27 mouse cellular contexts compared by ENCODE assay signal in the genomic region with DNA sequence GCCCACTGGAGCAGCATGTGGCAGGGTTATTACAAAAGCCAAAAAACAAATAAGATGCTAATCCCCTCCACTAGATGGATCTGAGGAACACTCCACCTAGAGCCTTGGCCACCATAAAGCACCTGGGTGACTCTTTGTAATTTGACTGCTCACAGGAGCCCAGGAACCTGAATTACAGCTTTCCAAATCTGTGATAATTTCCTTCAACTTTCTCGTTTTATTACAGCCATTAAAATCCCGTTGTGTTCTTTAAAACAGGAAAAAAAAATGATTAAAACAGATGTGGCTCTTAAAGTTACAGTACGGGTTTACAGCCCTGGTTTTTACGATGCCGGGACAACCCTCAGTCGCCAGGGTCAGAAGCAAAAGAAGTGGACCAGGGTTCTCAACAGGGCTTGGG. TPM values are rescaled to one million over a fixed set of nuclear protein-coding genes. Genes with fewer than 3 reads are reported as not detected.
DNase-seq lines count a peak whose midpoint lies in the region; ATAC-seq and TF ChIP-seq lines count a peak whose summit lies in the region.
"Had no signal": no experiment of that assay in that cellular context is flagged by ENCODE, and none has a peak within 500 bp of the region (broad histone marks: within the 10 kb centered on the region; RNA-seq: fewer than 3 reads in every experiment).

No protein-coding gene starts in this region.

- no peaks in the 10 kb centered on the region for H3K36me3 ChIP-seq in kidney, postnatal 0 days (ENCODE audit: insufficient read depth, low read length)
- H3K36me3 ChIP-seq in kidney, embryonic 14.5 days (ENCODE audit: control insufficient read depth, insufficient read depth, low read length), result no peaks in the 10 kb centered on the region
- no peaks in the 10 kb centered on the region for H3K36me3 ChIP-seq in limb, embryonic 11.5 days (ENCODE audit: control insufficient read depth, insufficient read depth, low read length)
- no peaks in the 10 kb centered on the region for H3K36me3 ChIP-seq in limb, embryonic 14.5 days (ENCODE audit: control insufficient read depth, insufficient read depth, low read length)
- H3K36me3 ChIP-seq: embryonic facial prominence, embryonic 15.5 days; G1E; heart, embryonic 10.5 days; heart, embryonic 13.5 days; hindbrain, embryonic 12.5 days; hindbrain, embryonic 15.5 days; intestine, embryonic 15.5 days had no signal

- H3K27ac ChIP-seq in kidney, postnatal 0 days, result no peak overlapping the region
- no peak overlapping the region for H3K27ac ChIP-seq in kidney, embryonic 14.5 days (ENCODE audit: low read depth, low read length)
- no peak overlapping the region for H3K27ac ChIP-seq in limb, embryonic 11.5 days (replicated peaks; ENCODE audit: low read depth, low read length)
- 0 out of 2 replicates have a peak overlapping the region, but pooled peaks have one; percentile 16 for H3K27ac ChIP-seq in limb, embryonic 14.5 days (replicated peaks; ENCODE audit: low read depth, low read length)
- H3K27ac ChIP-seq: forebrain, embryonic 13.5 days; heart, embryonic 10.5 days; heart, embryonic 13.5 days; hindbrain, embryonic 12.5 days; hindbrain, embryonic 15.5 days; intestine, embryonic 15.5 days had no signal

- H3K4me3 ChIP-seq in kidney, postnatal 0 days (replicated peaks; ENCODE audit: low read depth, low read length), result no peak overlapping the region
- H3K4me3 ChIP-seq in kidney, embryonic 14.5 days (ENCODE audit: low read length), result no peak overlapping the region
- no peak overlapping the region for H3K4me3 ChIP-seq in limb, embryonic 11.5 days (ENCODE audit: low read depth, low read length)
- no peak overlapping the region for H3K4me3 ChIP-seq in limb, embryonic 14.5 days (replicated peaks; ENCODE audit: low read length)
- H3K4me3 ChIP-seq: embryonic facial prominence, embryonic 15.5 days; forebrain, embryonic 13.5 days; heart, embryonic 10.5 days; heart, embryonic 13.5 days; hindbrain, embryonic 12.5 days; hindbrain, embryonic 15.5 days; intestine, embryonic 15.5 days had no signal

- intact Hi-C loops in heart, postnatal 14 days (cut with DNase I), result no loop called here

- no peak overlapping the region for H3K4me2 ChIP-seq in kidney, postnatal 0 days (ENCODE audit: low read length)
- H3K4me2 ChIP-seq in kidney, embryonic 14.5 days (replicated peaks; ENCODE audit: low read depth, low read length), result no peak overlapping the region
- no peak overlapping the region for H3K4me2 ChIP-seq in limb, embryonic 11.5 days (ENCODE audit: low read depth, severe bottlenecking)
- no peak overlapping the region for H3K4me2 ChIP-seq in limb, embryonic 14.5 days (replicated peaks; ENCODE audit: low read depth, low read length, severe bottlenecking)
- H3K4me2 ChIP-seq: embryonic facial prominence, embryonic 15.5 days; forebrain, embryonic 13.5 days; heart, embryonic 13.5 days; hindbrain, embryonic 12.5 days; hindbrain, embryonic 15.5 days; intestine, embryonic 15.5 days had no signal

- 0 out of 2 replicates have a peak, but pooled peaks cover 4% of the 10 kb centered on the region for H3K4me1 ChIP-seq in kidney, postnatal 0 days (replicated peaks; ENCODE audit: insufficient read depth, low read length)
- 0 out of 2 replicates have a peak, but pooled peaks cover 5% of the 10 kb centered on the region for H3K4me1 ChIP-seq in kidney, embryonic 14.5 days (ENCODE audit: control insufficient read depth, insufficient read depth, low read length)
- peaks cover 10% of the 10 kb centered on the region for H3K4me1 ChIP-seq in limb, embryonic 11.5 days (ENCODE audit: control insufficient read depth, insufficient read depth, low read length)
- H3K4me1 ChIP-seq in limb, embryonic 14.5 days (ENCODE audit: control insufficient read depth, insufficient read depth, low read length), result peaks cover 23% of the 10 kb centered on the region

- no peak for TF ChIP-seq POLR2A in limb, embryonic 14.5 days (IDR thresholded peaks at IDR 0.05; ENCODE audit: borderline replicate concordance, extremely low read depth, insufficient read depth, insufficient read length)

- peak; percentile 19 for DNase-seq in kidney, postnatal 0 days (ENCODE audit: low spot score)
- peak; percentile 67 for DNase-seq in hindlimb bud, embryonic 11.5 days (ENCODE audit: extremely low spot score, low read depth, low spot score)
- DNase-seq in limb, embryonic 11.5 days (ENCODE audit: low spot score), result peak; percentile 44
- DNase-seq in limb, embryonic 14.5 days (ENCODE audit: low spot score), result peak; percentile 45
- DNase-seq in yolk sac, embryonic 10.5 days (ENCODE audit: low spot score), result no peak
- DNase-seq in heart, postnatal 14 days, result no peak
- DNase-seq: adrenal gland, postnatal 10 days; adrenal gland, postnatal 36 days; B cell, adult 2 months; cerebellum, adult 18-20 months; cerebellum, adult 9-10 months; cerebellum, postnatal 14 days; gastrocnemius, postnatal 25 days; heart, adult 18-20 months had no signal

- H3K27me3 ChIP-seq in kidney, postnatal 0 days (ENCODE audit: insufficient read depth, low read length), result no peaks in the 10 kb centered on the region
- H3K27me3 ChIP-seq in kidney, embryonic 14.5 days (ENCODE audit: control insufficient read depth, insufficient read depth, low read length), result peaks cover 12% of the 10 kb centered on the region
- H3K27me3 ChIP-seq in limb, embryonic 11.5 days (ENCODE audit: control insufficient read depth, insufficient read depth, low read length), result peaks cover 22% of the 10 kb centered on the region
- peaks cover 18% of the 10 kb centered on the region for H3K27me3 ChIP-seq in limb, embryonic 14.5 days (ENCODE audit: control insufficient read depth, insufficient read depth, low read length)
- H3K27me3 ChIP-seq: Patski had no signal

- H3K9me3 ChIP-seq in kidney, postnatal 0 days (replicated peaks; ENCODE audit: low read length), result no peaks in the 10 kb centered on the region
- no peaks in the 10 kb centered on the region for H3K9me3 ChIP-seq in kidney, embryonic 14.5 days (ENCODE audit: control insufficient read depth, low read length)
- no peaks in the 10 kb centered on the region for H3K9me3 ChIP-seq in limb, embryonic 11.5 days (ENCODE audit: control insufficient read depth, low read length)
- no peaks in the 10 kb centered on the region for H3K9me3 ChIP-seq in limb, embryonic 14.5 days (ENCODE audit: control insufficient read depth, low read length)
- H3K9me3 ChIP-seq: embryonic facial prominence, embryonic 15.5 days; forebrain, embryonic 13.5 days; heart, embryonic 10.5 days; heart, embryonic 13.5 days; hindbrain, embryonic 12.5 days; hindbrain, embryonic 15.5 days; intestine, embryonic 15.5 days had no signal

- TF ChIP-seq CTCF in kidney, postnatal 0 days (IDR thresholded peaks at IDR 0.05; ENCODE audit: low read depth), result no peak

- no peak overlapping the region for H3K9ac ChIP-seq in kidney, postnatal 0 days (ENCODE audit: low read depth, low read length)
- H3K9ac ChIP-seq in kidney, embryonic 14.5 days (ENCODE audit: low read depth, low read length), result no peak overlapping the region
- no peak overlapping the region for H3K9ac ChIP-seq in limb, embryonic 11.5 days (ENCODE audit: low read length)
- H3K9ac ChIP-seq in limb, embryonic 14.5 days (ENCODE audit: low read depth, low read length, severe bottlenecking), result no peak overlapping the region
- H3K9ac ChIP-seq: embryonic facial prominence, embryonic 15.5 days; forebrain, embryonic 13.5 days; heart, embryonic 13.5 days; hindbrain, embryonic 12.5 days; hindbrain, embryonic 15.5 days; intestine, embryonic 15.5 days had no signal

- ATAC-seq in kidney, postnatal 0 days (replicated peaks; ENCODE audit: low FRiP score, low read depth), result no peak
- ATAC-seq in kidney, embryonic 14.5 days (ENCODE audit: low FRiP score, low TSS enrichment), result no peak
- ATAC-seq in limb, embryonic 11.5 days (ENCODE audit: insufficient number of reproducible peaks, low FRiP score, low TSS enrichment, low read depth), result 0 out of 2 replicates have a peak, but pooled peaks have one; percentile 46
- no peak for ATAC-seq in limb, embryonic 14.5 days (ENCODE audit: low FRiP score, low read depth)
- ATAC-seq in erythroid progenitor cell, adult 5-6 weeks (replicated peaks; ENCODE audit: low FRiP score, poor library complexity, severe bottlenecking), result no peak
- ATAC-seq: forebrain, embryonic 13.5 days; forebrain, embryonic 16.5 days; intestine, embryonic 15.5 days; Patski had no signal

- WGBS in kidney, postnatal 0 days, result 29% methylated on average over 6 of the region's 6 CpGs
- WGBS in kidney, embryonic 14.5 days, result 27% methylated on average over 6 of the region's 6 CpGs
- WGBS in limb, embryonic 11.5 days, result 17% methylated on average over 6 of the region's 6 CpGs
- 7% methylated on average over 6 of the region's 6 CpGs for WGBS in limb, embryonic 14.5 days

RNA-seq across cellular contexts. Expression of gene Eya2, which starts 27.9 kb away (rescaled TPM):
- 6.3 and 8.0 TPM in 2 replicates for polyA plus RNA-seq in kidney, postnatal 0 days (2015; fragmentation: Nextera tagmentation; extraction: Ambion mirVana)
- 7.0 and 10.4 TPM in 2 replicates for polyA plus RNA-seq in kidney, embryonic 14.5 days (2014; fragmentation: Nextera tagmentation; extraction: Ambion mirVana)
- 8.8 and 13.0 TPM in 2 replicates for polyA plus RNA-seq in limb, embryonic 11.5 days (2014; fragmentation: Nextera tagmentation; extraction: Ambion mirVana)
- 32.6 and 48.5 TPM in 2 replicates for polyA plus RNA-seq in limb, embryonic 14.5 days (2012; rRNA removed)
- 18.8 and 22.4 TPM in 2 replicates for polyA plus RNA-seq in limb, embryonic 14.5 days (2014; fragmentation: Nextera tagmentation; extraction: Ambion mirVana)
- total RNA-seq in heart, postnatal 14 days (2021), result 1 to 10 TPM; 1.8 to 2.5 TPM
- not detected in 2 replicates for total RNA-seq in erythroid progenitor cell, adult 5-6 weeks (2015; ENCODE audit: low replicate concordance)
- 0.77 TPM in 1 of 2 replicates, not detected in the other for total RNA-seq in erythroid progenitor cell, adult 5-6 weeks (2017; ENCODE audit: low replicate concordance)
- total RNA-seq: CH12.LX, G1E had no signal
- polyA plus RNA-seq: G1E had no signal

Comparison
In these comparisons a context has a peak if more than half of its experiments do, and no peak if none do; other contexts are left out.
1. DNase-seq: peak in kidney, postnatal 0 days (single experiment), hindlimb bud, embryonic 11.5 days (single experiment), limb, embryonic 11.5 days (single experiment) and limb, embryonic 14.5 days (single experiment); none in yolk sac, embryonic 10.5 days (single experiment) and heart, postnatal 14 days (0 of 2).